Mouse (Mus musculus): ENCODE measurements around the gene Tnfsf8. TPM values are rescaled to one million over a fixed set of nuclear protein-coding genes. Genes with fewer than 3 reads are reported as not detected.

The Tnfsf8 gene
- polyA plus RNA-seq, 1 experiment from 2014 or later = not detected

DNA sequence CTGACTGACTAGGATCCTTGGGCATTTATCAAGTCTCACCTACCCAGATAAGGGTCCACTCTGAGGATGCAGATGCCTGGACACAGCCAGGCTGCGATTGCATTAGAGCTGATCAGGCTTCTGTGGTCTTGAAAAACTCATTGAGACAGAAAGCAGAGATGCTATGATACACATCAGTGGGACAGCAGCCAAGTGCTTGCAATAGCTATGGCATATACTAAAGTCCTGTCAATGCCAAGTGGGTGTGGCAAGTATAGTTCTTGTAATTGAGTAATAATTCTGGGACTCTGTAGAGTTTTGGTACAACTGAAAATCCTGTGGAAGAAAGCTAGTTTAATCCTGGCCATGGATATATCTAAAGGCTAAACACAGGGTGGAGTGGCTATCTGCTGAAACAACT is 63.1 kb downstream of the Tnfsf8 start:
- 61% methylated on average over 1 of the region's 1 CpGs for WGBS
- no peak for DNase-seq (ENCODE audit: low spot score)

DNA sequence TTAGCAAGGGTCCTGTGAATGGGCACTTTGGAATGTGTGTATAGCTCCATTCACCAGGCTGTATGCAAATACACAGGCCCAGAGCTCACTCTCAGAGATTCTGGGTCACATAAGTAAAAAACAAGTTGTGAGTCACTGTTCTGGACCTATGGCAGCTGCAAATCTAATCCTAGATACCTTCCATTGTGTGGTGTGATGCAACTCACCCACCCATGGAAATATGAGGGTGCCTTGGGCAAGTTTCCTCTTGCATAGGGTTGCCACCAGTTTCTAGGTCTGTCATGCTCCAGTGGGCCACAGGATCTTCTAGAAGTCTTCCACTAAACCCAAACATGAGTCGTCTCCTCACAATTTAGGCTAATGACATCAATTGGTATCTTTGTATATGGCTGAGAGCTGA is 64.6 kb downstream of the Tnfsf8 start:
- ATAC-seq (replicated peaks; ENCODE audit: low FRiP score) (no peak), DNase-seq (ENCODE audit: low spot score) (no peak)
- Histone ChIP-seq H3K4me2 (no peak overlapping the region), H3K36me3 (ENCODE audit: control insufficient read depth, insufficient read depth, low read length) (no peaks in the 10 kb centered on the region), H3K27ac (ENCODE audit: low read depth, low read length) (no peak overlapping the region), H3K4me1 (replicated peaks; ENCODE audit: control insufficient read depth, insufficient read depth, low read length) (no peaks in the 10 kb centered on the region), H3K4me3 (ENCODE audit: low read depth, low read length) (no peak overlapping the region), H3K27me3 (replicated peaks; ENCODE audit: control insufficient read depth, insufficient read depth, low read length) (no peaks in the 10 kb centered on the region), H3K9me3 (ENCODE audit: control insufficient read depth, low read length) (no peaks in the 10 kb centered on the region), H3K9ac (ENCODE audit: low read depth, low read length) (no peak overlapping the region)
- 84% methylated on average over 1 of the region's 1 CpGs for WGBS

More for the DNA sequence above, 63.1 kb downstream of the Tnfsf8 start:
- Histone ChIP-seq H3K9ac (ENCODE audit: low read depth, low read length) (no peak overlapping the region), H3K4me1 (replicated peaks; ENCODE audit: control insufficient read depth, insufficient read depth, low read length) (no peaks in the 10 kb centered on the region), H3K27me3 (replicated peaks; ENCODE audit: control insufficient read depth, insufficient read depth, low read length) (no peaks in the 10 kb centered on the region), H3K4me2 (no peak overlapping the region), H3K27ac (ENCODE audit: low read depth, low read length) (no peak overlapping the region), H3K4me3 (ENCODE audit: low read depth, low read length) (no peak overlapping the region), H3K36me3 (ENCODE audit: control insufficient read depth, insufficient read depth, low read length) (no peaks in the 10 kb centered on the region), H3K9me3 (ENCODE audit: control insufficient read depth, low read length) (no peaks in the 10 kb centered on the region)
- ATAC-seq (replicated peaks; ENCODE audit: low FRiP score) = no peak

DNA sequence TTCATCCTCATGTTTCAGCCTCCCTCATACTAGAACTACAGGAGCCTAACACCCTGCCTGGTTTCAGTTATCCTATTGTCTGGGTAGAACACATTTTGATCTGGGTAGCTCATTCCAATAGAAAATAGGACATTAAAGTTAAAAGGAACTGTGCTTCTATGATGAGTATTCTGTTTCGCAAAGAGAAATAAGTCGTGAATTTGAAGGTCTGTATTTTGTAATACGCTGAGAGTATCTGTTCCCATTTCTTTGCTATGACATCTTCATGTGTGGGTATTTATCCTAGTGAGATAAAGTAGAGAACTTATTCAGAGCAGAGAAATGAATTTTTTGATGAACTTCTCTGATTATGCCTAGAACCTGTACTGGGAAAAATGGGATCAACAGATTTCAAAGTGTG is 68.8 kb downstream of the Tnfsf8 start:
- H3K27ac ChIP-seq (ENCODE audit: low read depth, low read length) = no peak overlapping the region
- 86% methylated on average over 3 of the region's 3 CpGs for WGBS
- H3K36me3 ChIP-seq (ENCODE audit: control insufficient read depth, insufficient read depth, low read length) = no peaks in the 10 kb centered on the region

DNA sequence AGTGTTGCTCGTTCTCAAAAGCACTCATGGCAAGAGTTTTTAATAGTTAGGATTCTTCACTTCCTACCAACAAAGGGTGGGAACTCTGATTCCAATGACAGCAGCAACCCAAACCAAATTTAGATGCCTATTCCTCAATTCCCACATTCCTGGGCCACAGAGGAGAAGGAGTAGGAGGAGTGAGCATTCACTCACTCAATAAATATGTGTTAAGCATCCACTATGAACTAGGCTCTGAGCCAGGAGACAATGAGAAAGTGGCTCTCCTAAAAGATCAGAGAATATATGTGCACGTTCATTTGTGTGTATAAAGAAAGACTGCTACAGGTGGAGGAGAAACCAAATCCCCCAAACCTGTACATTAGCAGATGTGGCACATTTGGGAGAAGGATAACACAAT is 75.7 kb downstream of the Tnfsf8 start:
- no peaks in the 10 kb centered on the region for H3K4me1 ChIP-seq (replicated peaks; ENCODE audit: control insufficient read depth, insufficient read depth, low read length)
- DNase-seq (ENCODE audit: low spot score) (no peak), ATAC-seq (replicated peaks; ENCODE audit: low FRiP score) (no peak)
- H3K4me3 ChIP-seq (ENCODE audit: low read depth, low read length) = no peak overlapping the region
- 53% methylated on average over 2 of the region's 2 CpGs for WGBS
- no peaks in the 10 kb centered on the region for H3K27me3 ChIP-seq (replicated peaks; ENCODE audit: control insufficient read depth, insufficient read depth, low read length)
- H3K9ac ChIP-seq (ENCODE audit: low read depth, low read length) = no peak overlapping the region
- H3K36me3 ChIP-seq (ENCODE audit: control insufficient read depth, insufficient read depth, low read length) = no peaks in the 10 kb centered on the region
- no peaks in the 10 kb centered on the region for H3K9me3 ChIP-seq (ENCODE audit: control insufficient read depth, low read length)
- no peak overlapping the region for H3K4me2 ChIP-seq
- H3K27ac ChIP-seq (ENCODE audit: low read depth, low read length) = no peak overlapping the region

More for the DNA sequence above, 68.8 kb downstream of the Tnfsf8 start:
- H3K9me3 ChIP-seq (ENCODE audit: control insufficient read depth, low read length) = no peaks in the 10 kb centered on the region
- H3K9ac ChIP-seq (ENCODE audit: low read depth, low read length) = no peak overlapping the region
- DNase-seq (ENCODE audit: low spot score) (no peak), ATAC-seq (replicated peaks; ENCODE audit: low FRiP score) (no peak)
- no peak overlapping the region for H3K4me2 ChIP-seq
- no peaks in the 10 kb centered on the region for H3K4me1 ChIP-seq (replicated peaks; ENCODE audit: control insufficient read depth, insufficient read depth, low read length)
- H3K27me3 ChIP-seq (replicated peaks; ENCODE audit: control insufficient read depth, insufficient read depth, low read length) = no peaks in the 10 kb centered on the region
- no peak overlapping the region for H3K4me3 ChIP-seq (ENCODE audit: low read depth, low read length)

DNA sequence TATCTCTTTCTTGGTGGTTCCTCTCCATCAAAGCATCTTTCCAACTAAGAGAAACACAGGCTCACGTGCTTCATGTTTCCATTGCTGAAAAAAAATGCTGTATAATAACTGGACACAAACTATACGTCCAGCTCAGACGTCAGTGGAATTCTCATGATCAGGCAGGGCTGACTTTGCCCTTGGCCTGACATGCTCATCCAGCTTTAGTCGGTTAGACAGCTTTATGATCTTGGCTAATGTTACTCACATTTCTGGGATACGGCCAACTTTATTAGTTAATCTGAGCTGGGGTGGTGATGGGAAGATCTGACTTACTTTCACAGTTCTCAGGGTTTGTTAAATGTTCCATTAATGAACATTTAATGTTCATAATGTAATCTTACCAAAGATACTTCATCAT is 77.3 kb downstream of the Tnfsf8 start:
- no peak overlapping the region for H3K27ac ChIP-seq (ENCODE audit: low read depth, low read length)
- DNase-seq (ENCODE audit: low spot score) = no peak
- WGBS = 80% methylated on average over 5 of the region's 5 CpGs
- H3K36me3 ChIP-seq (ENCODE audit: control insufficient read depth, insufficient read depth, low read length) = no peaks in the 10 kb centered on the region
- no peak overlapping the region for H3K9ac ChIP-seq (ENCODE audit: low read depth, low read length)
- H3K4me1 ChIP-seq (replicated peaks; ENCODE audit: control insufficient read depth, insufficient read depth, low read length) = no peaks in the 10 kb centered on the region
- no peak overlapping the region for H3K4me3 ChIP-seq (ENCODE audit: low read depth, low read length)
- no peaks in the 10 kb centered on the region for H3K27me3 ChIP-seq (replicated peaks; ENCODE audit: control insufficient read depth, insufficient read depth, low read length)
- H3K4me2 ChIP-seq = no peak overlapping the region
- H3K9me3 ChIP-seq (ENCODE audit: control insufficient read depth, low read length) = no peaks in the 10 kb centered on the region
- ATAC-seq (replicated peaks; ENCODE audit: low FRiP score) = no peak

DNA sequence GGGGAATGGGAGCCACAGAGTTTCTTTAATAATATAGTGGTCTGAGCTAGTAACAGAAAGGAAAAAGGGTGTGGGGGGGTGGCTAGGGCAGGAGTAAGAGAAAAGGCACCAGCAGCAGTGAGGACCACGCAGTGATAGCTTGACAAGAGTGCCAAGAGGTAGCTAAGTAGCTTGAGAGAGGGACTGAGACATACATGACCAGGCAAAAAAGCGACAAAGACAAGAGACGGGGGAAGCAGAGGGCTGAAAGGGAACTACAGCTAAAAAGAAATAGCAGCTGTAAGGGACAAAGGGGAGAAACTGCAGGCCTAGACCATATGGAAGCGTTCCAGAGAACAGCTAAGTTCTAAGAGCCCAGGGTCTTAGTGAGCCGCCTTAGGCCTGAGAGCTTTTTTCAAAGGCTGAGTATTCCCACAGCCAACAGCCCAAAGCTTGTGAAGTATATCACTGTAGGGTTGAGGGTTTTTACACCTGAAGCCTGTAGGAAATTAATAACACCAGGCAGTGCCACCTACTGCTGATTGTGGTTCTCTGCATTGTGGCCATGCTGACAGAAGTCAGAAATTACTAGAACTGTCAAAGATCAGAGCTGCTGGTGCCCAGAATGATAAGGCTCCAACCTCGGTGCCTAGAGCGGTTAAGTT is 78.1 kb downstream of the Tnfsf8 start:
- WGBS = 69% methylated on average over 7 of the region's 7 CpGs
- Histone ChIP-seq H3K27me3 (replicated peaks; ENCODE audit: control insufficient read depth, insufficient read depth, low read length) (no peaks in the 10 kb centered on the region), H3K36me3 (ENCODE audit: control insufficient read depth, insufficient read depth, low read length) (no peaks in the 10 kb centered on the region), H3K9ac (ENCODE audit: low read depth, low read length) (no peak overlapping the region), H3K4me2 (no peak overlapping the region), H3K4me1 (replicated peaks; ENCODE audit: control insufficient read depth, insufficient read depth, low read length) (no peaks in the 10 kb centered on the region), H3K9me3 (ENCODE audit: control insufficient read depth, low read length) (no peaks in the 10 kb centered on the region), H3K4me3 (ENCODE audit: low read depth, low read length) (no peak overlapping the region), H3K27ac (ENCODE audit: low read depth, low read length) (no peak overlapping the region)
- DNase-seq (ENCODE audit: low spot score) (no peak), ATAC-seq (replicated peaks; ENCODE audit: low FRiP score) (no peak)

Other genes with a start within 250 kb of the Tnfsf8 start
- gene Tex48, start 238.9 kb downstream of the Tnfsf8 start, polyA plus RNA-seq (2014; fragmentation: Nextera tagmentation; extraction: Ambion mirVana) = not detected in 2 replicates
- gene Gm11214, start 198.0 kb downstream of the Tnfsf8 start, polyA plus RNA-seq (2014; fragmentation: Nextera tagmentation; extraction: Ambion mirVana) = not detected in 2 replicates
- 0.08 TPM in 1 of 2 replicates, not detected in the other for gene Tnfsf15, start 116.2 kb downstream of the Tnfsf8 start, polyA plus RNA-seq (2014; fragmentation: Nextera tagmentation; extraction: Ambion mirVana)
- gene Tnc, start 185.7 kb upstream of the Tnfsf8 start, polyA plus RNA-seq (2014; fragmentation: Nextera tagmentation; extraction: Ambion mirVana) = 17.0 and 17.5 TPM in 2 replicates

Measured in liver, embryonic 11.5 days (tissue).